Mouse (Mus musculus) limb, embryonic 11.5 days (tissue): ENCODE data around the gene Rxrb. TPM values are rescaled to one million over a fixed set of nuclear protein-coding genes. Genes with fewer than 3 reads are reported as not detected.
"Not testable (repeated sequence)": the region's sequence is repeated elsewhere in the genome, so short reads cannot be mapped to it uniquely, and the experiment has no call there.

Experiments used
- ATAC-seq: fragments of 200-750 bp; cut with Nextera tagmentation; 2 replicates; pipeline ENCODE4 v1.8.0; 2017; ENCODE audit warnings: low read depth; ENCODE audit not compliant: insufficient number of reproducible peaks, low FRiP score, low TSS enrichment
- DNase-seq: peaks from one replicate; pipeline ENCODE4 v3.0.0-alpha.2; 2015; ENCODE audit warnings: low spot score
- H3K27ac ChIP-seq: fragments of 300-500 bp; sonication (generic); replicated peaks from 2 replicates; pipeline ENCODE4 v1.5.1; 2014; ENCODE audit warnings: low read depth, mild to moderate bottlenecking, low read length
- H3K27me3 ChIP-seq: fragments of 300-500 bp; sonication (generic); 2 replicates; pipeline ENCODE4 v1.6.1; 2014; ENCODE audit warnings: mild to moderate bottlenecking, low read length, mixed read lengths; ENCODE audit not compliant: control insufficient read depth, insufficient read depth
- H3K36me3 ChIP-seq: fragments of 300-500 bp; sonication (generic); 2 replicates; pipeline ENCODE4 v1.6.1; 2014; ENCODE audit warnings: mild to moderate bottlenecking, low read length, moderate library complexity, mixed read lengths; ENCODE audit not compliant: control insufficient read depth, insufficient read depth
- H3K4me1 ChIP-seq: fragments of 300-500 bp; sonication (generic); 2 replicates; pipeline ENCODE4 v1.6.1; 2014; ENCODE audit warnings: low read length, mixed read lengths; ENCODE audit not compliant: control insufficient read depth, insufficient read depth
- H3K4me2 ChIP-seq: fragments of 300-500 bp; sonication (generic); 2 replicates; pipeline ENCODE4 v1.6.1; 2014; ENCODE audit warnings: low read depth, mild to moderate bottlenecking, moderate library complexity; ENCODE audit not compliant: severe bottlenecking
- H3K4me3 ChIP-seq: fragments of 300-500 bp; sonication (generic); 2 replicates; pipeline ENCODE4 v1.5.1; 2014; ENCODE audit warnings: low read depth, low read length
- H3K9ac ChIP-seq: fragments of 300-500 bp; sonication (generic); 2 replicates; pipeline ENCODE4 v1.6.1; 2014; ENCODE audit warnings: mild to moderate bottlenecking, low read length
- H3K9me3 ChIP-seq: fragments of 300-500 bp; sonication (generic); 2 replicates; pipeline ENCODE4 v1.6.1; 2016; ENCODE audit warnings: low read length; ENCODE audit not compliant: control insufficient read depth
- WGBS: fragments of 180-500 bp; shearing (Covaris S2); extraction: QIAGEN DNeasy Blood & Tissue Kit; methylation state at CpG from one replicate; pipeline ENCODE4 v1.1.7; 2014; 5-methylcytosine and 5-hydroxymethylcytosine counted together
- polyA plus RNA-seq: library from polyadenylated mRNA; unstranded; fragments of >200 nt; fragmentation: Nextera tagmentation; extraction: Ambion mirVana; gene quantifications from 2 replicates; pipeline ENCODE4 v1.2.1, GENCODE M21; 2014

Rxrb gene
- polyA plus RNA-seq, 1 experiment from 2014 or later, result 20.5 TPM

DNA sequence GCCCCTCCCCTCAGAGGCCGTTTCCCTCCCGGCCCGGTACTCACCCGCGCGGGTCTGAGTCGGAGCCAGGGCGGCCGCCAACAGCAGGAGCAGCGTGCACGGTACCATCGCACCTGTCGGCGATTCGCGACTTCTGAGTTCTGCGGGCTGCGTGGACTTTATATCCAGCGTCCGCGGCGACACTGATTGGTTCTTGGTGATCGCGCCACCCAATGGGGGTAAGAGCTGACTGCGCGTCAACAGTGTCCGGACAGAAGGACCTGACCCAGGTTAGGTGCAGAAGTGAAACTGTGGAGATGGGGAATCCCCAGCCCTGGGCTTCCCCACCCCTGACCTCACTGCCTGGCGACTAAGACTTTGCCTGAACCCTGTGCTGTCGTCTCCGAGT is 31.5 kb upstream of the Rxrb start, which contains the start of gene H2-K1:
TSS of gene H2-K1 (minus strand) at position 198 of the 388 bp plus-strand sequence.
- Histone ChIP-seq H3K9me3 (no peaks in the 10 kb centered on the region), H3K4me1 (0 out of 2 replicates have a peak, but pooled peaks cover 2% of the 10 kb centered on the region), H3K4me3 (peak within 1 kb of the TSS; percentile 41), H3K36me3 (no peaks in the 10 kb centered on the region), H3K27ac (no peak within 1 kb of the TSS), H3K4me2 (peak within 1 kb of the TSS; percentile 92), H3K9ac (peak within 1 kb of the TSS; percentile 37), H3K27me3 (peaks cover 20% of the 10 kb centered on the region)
- ATAC-seq (0 out of 2 replicates have a peak, but pooled peaks have one; percentile 44), DNase-seq (peak; percentile 76)
- under 1% methylated on average over 27 of the region's 30 CpGs for WGBS

DNA sequence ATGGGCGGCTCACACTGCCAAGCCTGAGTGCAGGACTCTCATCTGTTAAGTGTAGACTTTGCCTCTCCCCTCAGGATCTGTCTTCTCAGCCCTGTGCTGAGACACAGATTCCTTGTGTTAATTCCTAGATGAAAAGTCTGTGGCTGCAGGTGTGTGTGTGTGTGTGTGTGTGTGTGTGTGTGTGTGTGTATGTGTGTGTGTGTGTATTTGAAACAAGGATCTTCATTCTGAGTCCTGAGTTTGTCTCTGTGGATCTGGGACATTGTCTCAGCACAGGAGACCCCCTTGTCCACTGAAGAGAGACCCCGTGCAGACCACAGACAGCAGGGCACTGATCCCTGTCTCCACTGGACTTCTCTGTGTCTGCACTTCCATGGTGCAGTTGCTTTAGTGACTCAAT is 30.8 kb upstream of the Rxrb start:
- not testable (repeated sequence) for H3K9ac ChIP-seq, H3K27ac ChIP-seq, H3K36me3 ChIP-seq, ATAC-seq, H3K4me2 ChIP-seq, H3K4me3 ChIP-seq, H3K4me1 ChIP-seq, H3K9me3 ChIP-seq, DNase-seq
- peaks cover 20% of the 10 kb centered on the region for H3K27me3 ChIP-seq
- 60% methylated on average over 2 of the region's 2 CpGs for WGBS

DNA sequence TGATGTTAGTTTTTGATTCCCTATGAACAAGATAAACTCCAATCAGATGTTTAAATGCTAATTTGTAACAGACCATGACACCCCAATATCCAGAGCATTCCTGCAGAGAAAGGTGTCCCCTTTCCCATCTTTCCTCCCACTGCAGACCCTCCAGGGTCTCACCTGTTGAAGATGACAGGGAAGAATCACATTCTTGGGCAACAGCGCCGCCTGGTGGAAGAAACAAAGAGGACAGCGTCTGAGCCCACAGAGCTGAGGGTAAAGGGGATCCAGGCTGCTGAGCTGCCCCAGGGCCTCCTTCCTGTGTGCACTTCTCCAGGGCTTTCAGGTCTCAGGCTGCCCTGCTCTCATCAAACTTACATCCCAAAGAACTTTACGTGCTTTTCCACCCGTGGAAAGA is 28.2 kb upstream of the Rxrb start:
- Histone ChIP-seq H3K4me1 (0 out of 2 replicates have a peak, but pooled peaks cover 2% of the 10 kb centered on the region), H3K9me3 (no peaks in the 10 kb centered on the region), H3K9ac (no peak overlapping the region), H3K4me3 (no peak overlapping the region), H3K36me3 (no peaks in the 10 kb centered on the region), H3K27ac (no peak overlapping the region), H3K27me3 (peaks cover 20% of the 10 kb centered on the region), H3K4me2 (no peak overlapping the region)
- ATAC-seq (no peak), DNase-seq (peak; percentile 74)
- 8% methylated on average over 5 of the region's 5 CpGs for whole genome bisulfite sequencing

DNA sequence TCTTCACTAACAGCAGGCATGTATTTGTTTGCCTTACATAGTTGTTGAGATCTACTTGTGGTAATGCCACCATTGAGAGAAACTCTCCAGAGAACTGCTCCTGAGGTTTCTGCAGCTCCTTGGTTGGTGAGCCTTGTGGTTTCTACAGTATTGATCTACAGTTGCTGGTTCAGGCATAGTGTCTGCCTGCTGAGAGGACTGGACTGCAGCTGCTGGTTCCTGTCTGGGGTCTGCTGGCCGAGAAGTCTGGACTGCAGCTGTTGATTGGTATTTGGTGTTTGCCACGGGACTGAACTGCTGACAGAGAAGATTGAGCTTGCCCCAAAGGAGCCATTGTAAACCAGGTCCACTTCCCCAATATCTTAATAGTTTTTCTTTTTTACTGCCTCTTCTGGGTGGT is 25.0 kb upstream of the Rxrb start:
- H3K36me3 ChIP-seq, result no peaks in the 10 kb centered on the region
- no peak overlapping the region for H3K4me3 ChIP-seq
- WGBS, result 47% methylated on average over 2 of the region's 2 CpGs
- no peaks in the 10 kb centered on the region for H3K4me1 ChIP-seq
- H3K9ac ChIP-seq, result no peak overlapping the region
- ATAC-seq, result no peak
- no peak overlapping the region for H3K27ac ChIP-seq
- H3K27me3 ChIP-seq, result no peaks in the 10 kb centered on the region
- H3K4me2 ChIP-seq, result no peak overlapping the region
- DNase-seq, result no peak
- H3K9me3 ChIP-seq, result no peaks in the 10 kb centered on the region

DNA sequence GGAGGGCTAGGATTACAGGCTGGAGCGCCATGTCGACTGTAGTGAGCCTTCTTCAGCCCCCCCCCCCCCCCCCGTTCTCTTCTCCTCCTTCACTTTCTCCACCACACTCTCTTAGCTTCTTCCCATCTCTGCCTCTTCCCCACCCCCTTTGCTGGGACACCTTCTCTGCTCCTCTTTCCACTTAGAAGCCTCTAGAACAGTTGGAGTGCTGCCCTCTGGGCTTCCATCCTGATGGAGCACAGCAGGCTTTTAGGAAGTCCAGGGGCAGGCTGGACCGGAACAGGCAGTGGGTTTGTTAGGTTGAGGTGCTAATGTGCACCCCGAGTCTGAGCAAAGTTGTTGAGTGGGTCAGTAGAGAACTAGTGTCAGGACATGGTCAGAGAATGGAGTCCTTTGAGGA is 21.5 kb upstream of the Rxrb start:
- DNase-seq, result no peak

DNA sequence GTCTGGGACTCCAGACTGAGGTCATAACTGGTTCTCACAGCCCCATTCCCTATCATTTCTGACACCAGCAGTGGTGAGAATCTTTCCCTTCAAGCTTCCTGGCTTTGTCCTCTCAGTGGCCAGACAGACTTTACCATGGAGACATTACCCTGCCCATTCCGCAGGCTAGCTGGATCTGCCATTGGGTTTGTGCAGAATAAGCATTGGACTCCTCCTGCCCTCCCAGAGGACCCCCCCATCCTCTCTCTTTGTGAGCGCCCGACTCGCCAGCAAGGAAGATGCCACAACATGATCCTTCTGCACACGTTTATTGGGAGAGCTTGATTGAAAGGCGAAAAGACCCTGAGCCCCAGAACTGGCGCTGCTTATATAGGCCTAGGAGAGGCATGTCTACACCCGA is 18.2 kb upstream of the Rxrb start:
- DNase-seq (no peak), ATAC-seq (no peak)
- no peaks in the 10 kb centered on the region for H3K9me3 ChIP-seq
- no peaks in the 10 kb centered on the region for H3K36me3 ChIP-seq
- no peak overlapping the region for H3K4me2 ChIP-seq
- H3K4me3 ChIP-seq, result no peak overlapping the region
- no peaks in the 10 kb centered on the region for H3K4me1 ChIP-seq
- WGBS, result 94% methylated on average over 8 of the region's 8 CpGs
- no peak overlapping the region for H3K9ac ChIP-seq
- H3K27me3 ChIP-seq, result no peaks in the 10 kb centered on the region
- no peak overlapping the region for H3K27ac ChIP-seq

More for the DNA sequence above, 21.5 kb upstream of the Rxrb start:
- Histone ChIP-seq H3K4me2 (no peak overlapping the region), H3K36me3 (no peaks in the 10 kb centered on the region), H3K4me1 (no peaks in the 10 kb centered on the region), H3K9ac (no peak overlapping the region), H3K9me3 (no peaks in the 10 kb centered on the region), H3K4me3 (no peak overlapping the region), H3K27me3 (no peaks in the 10 kb centered on the region), H3K27ac (no peak overlapping the region)
- 70% methylated on average over 5 of the region's 5 CpGs for WGBS
- ATAC-seq, result no peak

DNA sequence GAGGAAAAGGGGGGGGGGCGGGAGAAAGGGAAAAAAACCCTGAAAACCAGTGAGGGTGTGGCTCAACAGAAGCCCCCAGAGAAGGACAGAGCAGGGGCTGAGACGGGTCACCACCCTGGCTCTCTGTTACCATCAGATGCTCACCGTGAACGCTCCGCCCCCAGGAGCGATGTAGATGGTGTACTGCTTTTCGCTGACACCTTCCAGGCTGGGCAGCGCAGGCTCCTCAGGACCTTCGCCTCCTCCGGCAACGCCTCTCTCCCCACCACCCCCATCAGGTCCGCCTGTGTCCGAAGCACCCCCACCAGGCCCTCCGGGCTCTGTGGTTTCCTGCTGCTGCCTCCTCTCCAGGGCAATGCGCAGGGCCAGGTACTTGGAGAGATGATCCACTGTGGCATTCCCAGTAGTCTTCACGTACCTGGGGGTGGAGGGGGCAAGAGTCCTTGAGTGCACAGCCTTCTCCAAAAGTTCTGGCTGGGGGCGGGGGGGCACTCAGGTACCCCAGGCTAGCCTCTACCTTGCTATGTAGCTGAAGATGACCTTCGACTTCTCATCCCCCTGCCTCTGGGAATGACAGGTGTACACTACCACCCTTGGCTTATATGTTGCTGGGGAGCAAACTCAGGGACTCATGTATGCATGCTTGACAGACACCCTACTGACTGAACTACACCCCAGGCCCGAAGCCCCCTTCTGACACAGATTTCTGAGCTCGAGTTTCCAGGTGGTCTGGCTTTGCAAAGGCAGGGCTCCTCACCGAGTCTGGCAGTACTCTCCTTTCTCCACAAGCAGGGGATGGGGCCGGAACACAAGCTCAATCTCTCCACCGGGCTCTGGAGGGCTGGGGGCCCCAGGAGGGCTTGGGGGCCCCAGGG is 9.8 kb upstream of the Rxrb start:
- DNase-seq (no peak), ATAC-seq (no peak)
- Histone ChIP-seq H3K4me2 (no peak overlapping the region), H3K9ac (no peak overlapping the region), H3K27ac (no peak overlapping the region), H3K4me3 (no peak overlapping the region), H3K27me3 (no peaks in the 10 kb centered on the region), H3K36me3 (peaks cover 15% of the 10 kb centered on the region; the same call in 1 of the 2 replicates), H3K9me3 (0 out of 2 replicates have a peak, but pooled peaks cover 3% of the 10 kb centered on the region), H3K4me1 (peaks cover 23% of the 10 kb centered on the region)
- WGBS, result 95% methylated on average over 23 of the region's 23 CpGs

DNA sequence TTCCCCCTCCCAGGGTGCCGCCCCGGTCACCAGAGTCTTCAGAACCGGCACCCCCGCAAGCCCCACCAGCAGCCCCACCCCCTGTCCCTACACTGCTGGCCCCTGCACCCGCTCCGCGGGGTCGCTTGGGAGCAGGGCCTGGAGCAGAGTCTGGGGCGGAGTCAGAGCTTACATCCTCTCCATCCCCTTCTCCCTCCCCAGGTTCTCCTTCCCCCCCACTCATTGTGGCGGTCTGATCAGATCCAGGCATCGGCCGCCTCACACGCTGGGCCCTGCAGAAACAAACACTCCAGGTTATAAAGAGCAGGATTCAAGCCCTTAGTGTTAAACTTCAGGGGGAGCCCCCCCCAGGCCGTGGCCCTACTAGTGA is 9.2 kb upstream of the Rxrb start:
- Histone ChIP-seq H3K9ac (no peak overlapping the region), H3K4me1 (peaks cover 29% of the 10 kb centered on the region), H3K9me3 (0 out of 2 replicates have a peak, but pooled peaks cover 3% of the 10 kb centered on the region), H3K27me3 (no peaks in the 10 kb centered on the region), H3K4me3 (no peak overlapping the region), H3K27ac (no peak overlapping the region), H3K4me2 (no peak overlapping the region), H3K36me3 (peaks cover 15% of the 10 kb centered on the region; the same call in 1 of the 2 replicates)
- WGBS, result 91% methylated on average over 10 of the region's 14 CpGs
- DNase-seq, result no peak
- no peak for ATAC-seq
